Mouse (Mus musculus) urinary bladder, postnatal 25 days (tissue): ENCODE results near the gene Nfkbiz.
A peak's percentile ranks its signal among the peaks of the same experiment; 100 is the strongest.

Experiments
- DNase-seq: peaks from one replicate; pipeline ENCODE4 v3.0.0; 2022; ENCODE audit warnings: low spot score

Gene Nfkbiz

DNA sequence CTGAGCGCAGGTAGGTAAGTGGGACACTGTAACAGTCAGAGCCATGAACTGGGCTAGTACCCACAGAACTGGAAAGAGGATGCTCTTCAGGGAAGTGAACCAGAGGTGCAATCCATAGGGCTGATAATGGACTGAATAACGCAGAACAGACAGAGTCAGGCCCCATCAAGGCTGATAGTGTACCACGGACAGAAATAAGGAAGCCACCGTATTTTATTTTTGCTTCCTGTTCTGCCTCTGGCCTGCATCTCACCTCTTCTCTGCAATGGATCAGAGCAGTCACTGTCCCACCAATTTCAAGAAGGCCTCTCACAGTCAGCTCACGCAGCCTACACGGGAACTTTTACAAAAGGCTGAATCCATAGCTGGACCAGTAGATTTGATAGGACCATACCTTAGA, 6.7 kb downstream of the Nfkbiz start:
- no peak for DNase-seq

- DNase-seq = no peak
Observed at GRCm38 (mm10) chr16:55831451-55831850, 7.2 kb downstream of the Nfkbiz start.

- DNase-seq = no peak
Observed at GRCm38 (mm10) chr16:55823398-55824155, 15.1 kb downstream of the Nfkbiz start.

DNA sequence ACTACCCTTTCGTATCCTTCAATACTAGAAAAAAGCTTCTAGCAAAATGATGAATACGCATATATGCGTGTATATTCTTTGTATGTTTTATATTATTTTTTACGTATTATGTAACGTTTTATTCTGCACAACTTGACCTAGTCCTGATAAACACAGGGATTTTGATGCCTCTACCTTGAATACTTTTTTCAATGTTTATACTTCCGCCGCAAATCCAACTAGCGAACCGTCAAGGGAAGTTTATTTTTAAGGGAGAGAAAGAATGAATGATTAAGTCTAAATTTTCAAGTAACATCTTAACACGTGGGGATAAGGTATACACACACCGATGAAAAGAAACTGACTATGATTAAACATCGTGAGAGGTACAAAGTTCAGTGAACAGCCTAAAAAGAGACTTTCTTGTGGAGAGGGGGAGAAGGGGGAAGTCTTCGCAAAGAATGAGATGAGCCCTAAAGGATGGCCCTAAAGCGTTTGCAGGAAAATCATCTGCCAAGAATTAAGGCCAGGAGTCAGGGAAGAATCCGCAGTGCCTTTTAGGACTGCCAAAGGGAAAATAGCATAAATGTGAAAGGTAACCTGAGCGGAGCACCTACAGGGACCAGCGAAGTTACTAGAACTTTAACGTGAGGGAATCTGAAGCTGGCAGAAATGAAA, 15.8 kb downstream of the Nfkbiz start:
- no peak for DNase-seq

DNA sequence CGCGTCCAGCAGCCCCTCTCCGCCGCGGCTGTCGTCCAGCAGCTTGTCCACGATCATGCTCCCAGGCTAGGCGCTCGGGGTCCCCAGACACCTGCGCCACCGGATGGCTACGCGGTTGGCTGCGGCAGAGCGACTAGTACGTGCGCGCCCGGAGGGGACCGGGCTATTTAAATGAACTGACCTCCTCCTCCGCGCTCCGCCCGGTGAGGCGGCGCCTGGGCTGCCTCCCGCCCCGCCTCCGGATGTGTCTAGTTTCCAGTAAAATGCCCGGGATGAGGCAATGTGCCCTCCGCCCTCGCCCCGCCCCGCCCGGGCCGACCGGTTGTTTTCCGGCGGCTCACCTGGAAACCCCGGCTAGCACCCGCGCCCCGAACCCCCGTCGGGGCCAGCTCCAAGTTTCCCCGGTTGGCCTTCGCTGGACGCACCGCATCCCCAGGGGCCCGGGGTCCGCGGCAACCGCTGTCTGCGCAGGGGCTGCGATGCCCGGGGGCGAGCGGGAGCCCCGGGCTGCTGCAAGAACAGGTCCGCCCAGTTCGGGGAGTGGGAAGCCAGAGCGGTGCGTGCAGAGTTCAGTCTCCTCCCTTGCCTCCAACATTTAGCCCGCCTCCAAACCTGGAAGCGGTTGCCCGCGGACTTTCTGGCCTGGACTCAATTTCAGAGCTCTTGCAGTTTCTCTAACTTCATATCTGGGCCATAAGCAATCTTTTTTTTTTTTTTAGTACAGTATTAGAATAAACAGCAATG, 16.5 kb downstream of the Nfkbiz start:
- DNase-seq = peak; percentile 91

DNA sequence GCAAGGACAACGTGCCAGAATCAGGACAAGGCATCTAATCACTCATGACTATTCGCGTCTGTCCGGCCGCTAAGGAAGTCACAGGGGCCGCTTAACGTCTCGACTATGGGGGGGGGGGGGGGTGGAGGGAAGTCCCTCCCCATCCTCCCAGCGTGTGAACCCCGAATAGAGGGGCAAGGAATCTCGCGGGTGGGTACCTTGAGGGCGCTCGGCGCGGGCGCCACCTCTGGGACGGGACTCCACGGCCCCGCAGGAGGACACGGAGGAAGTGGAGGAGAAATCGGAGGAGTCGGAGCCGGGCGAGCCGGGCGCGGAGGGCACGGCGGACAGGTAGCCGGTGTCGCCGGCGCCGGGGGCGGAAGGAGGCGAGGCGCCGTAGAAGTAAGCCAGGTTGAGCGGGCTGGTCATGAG, 17.1 kb downstream of the Nfkbiz start:
- no peak for DNase-seq

- DNase-seq = no peak
Observed at GRCm38 (mm10) chr16:55820916-55821570, 17.7 kb downstream of the Nfkbiz start.

- no peak for DNase-seq
Observed at GRCm38 (mm10) chr16:55820161-55820915, 18.4 kb downstream of the Nfkbiz start.

- peak; percentile 44 for DNase-seq
Observed at GRCm38 (mm10) chr16:55819186-55819861, 19.4 kb downstream of the Nfkbiz start.

GRCm38 (mm10) chr16:55817717-55818515, 20.8 kb downstream of the Nfkbiz start:
- DNase-seq = no peak

DNA sequence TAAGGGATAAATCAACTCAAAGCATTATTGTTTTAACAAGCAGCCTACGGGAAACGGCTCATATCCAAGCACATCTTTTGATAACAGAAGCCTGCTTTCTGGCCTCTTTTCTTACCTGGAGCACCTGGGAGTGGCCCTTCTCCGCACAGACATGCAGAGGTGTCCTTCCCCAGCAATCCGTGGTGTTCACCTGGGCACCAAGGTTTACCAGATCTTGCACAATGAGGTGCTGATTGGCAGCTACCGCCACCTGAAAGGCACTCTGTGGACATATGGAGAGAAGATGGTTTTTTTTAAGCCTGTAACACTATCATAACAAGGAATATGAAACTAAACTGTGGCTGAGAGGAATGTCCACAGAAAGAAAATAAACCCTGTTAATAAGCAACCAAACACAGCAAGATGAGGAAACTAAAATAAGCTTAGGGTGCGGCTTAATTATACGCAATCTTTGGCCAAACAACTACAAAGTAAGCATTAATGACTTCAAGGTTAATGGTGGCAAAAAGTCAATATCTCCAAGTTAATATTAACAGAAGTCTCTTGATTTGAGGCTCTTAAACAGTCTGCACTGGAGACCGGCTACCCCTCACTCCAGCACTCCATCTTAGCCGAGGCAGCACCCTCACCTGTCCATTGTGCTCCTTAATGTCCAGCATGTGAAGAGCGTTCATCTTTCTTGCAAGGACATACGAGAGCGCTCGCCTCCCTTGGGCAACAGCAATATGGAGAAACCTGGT, 22.3 kb downstream of the Nfkbiz start:
- no peak for DNase-seq

DNA sequence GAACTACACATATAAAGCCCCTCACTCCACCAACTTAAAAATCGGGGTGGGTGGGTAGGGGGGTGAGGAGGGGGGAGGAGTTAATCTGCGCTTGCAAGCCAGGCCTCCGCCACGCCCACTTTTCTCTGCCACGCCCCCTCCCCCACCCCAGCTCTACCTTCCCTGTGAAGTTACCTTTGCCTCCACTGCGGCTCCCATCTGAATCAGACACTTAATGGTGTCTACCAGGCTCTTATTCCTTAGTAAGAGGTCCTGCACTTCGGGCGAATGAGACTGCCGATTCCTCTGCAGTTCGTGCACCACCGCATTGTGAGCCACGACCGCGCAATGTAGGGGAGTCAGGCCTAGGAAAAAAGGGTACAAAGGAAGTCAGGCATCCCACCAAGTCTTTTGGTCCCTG, 23.2 kb downstream of the Nfkbiz start:
- no peak for DNase-seq

GRCm38 (mm10) chr16:55814686-55815085, 24.0 kb downstream of the Nfkbiz start:
- DNase-seq = no peak

DNA sequence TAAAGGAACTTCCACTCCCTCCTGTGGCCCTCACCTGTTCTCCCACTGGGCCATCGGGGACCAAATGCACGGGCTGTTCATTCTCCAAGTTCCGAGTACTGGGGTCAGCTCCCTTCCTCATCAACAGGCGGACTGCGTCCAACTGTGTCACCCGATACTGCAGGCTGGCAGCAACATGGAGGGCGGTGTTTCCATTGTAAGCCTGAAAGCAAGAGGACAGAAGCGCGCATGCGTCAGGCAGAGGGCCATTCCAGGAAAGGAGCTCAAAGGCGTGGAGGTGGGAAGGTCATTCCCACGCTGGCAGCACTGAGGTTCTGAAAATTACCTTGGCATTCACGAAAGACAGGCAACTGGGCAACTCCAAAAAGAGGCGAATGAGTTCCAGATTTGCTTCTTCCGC, 24.8 kb downstream of the Nfkbiz start:
- no peak for DNase-seq

GRCm38 (mm10) chr16:55811792-55812191, 26.9 kb downstream of the Nfkbiz start:
- no peak for DNase-seq

DNA sequence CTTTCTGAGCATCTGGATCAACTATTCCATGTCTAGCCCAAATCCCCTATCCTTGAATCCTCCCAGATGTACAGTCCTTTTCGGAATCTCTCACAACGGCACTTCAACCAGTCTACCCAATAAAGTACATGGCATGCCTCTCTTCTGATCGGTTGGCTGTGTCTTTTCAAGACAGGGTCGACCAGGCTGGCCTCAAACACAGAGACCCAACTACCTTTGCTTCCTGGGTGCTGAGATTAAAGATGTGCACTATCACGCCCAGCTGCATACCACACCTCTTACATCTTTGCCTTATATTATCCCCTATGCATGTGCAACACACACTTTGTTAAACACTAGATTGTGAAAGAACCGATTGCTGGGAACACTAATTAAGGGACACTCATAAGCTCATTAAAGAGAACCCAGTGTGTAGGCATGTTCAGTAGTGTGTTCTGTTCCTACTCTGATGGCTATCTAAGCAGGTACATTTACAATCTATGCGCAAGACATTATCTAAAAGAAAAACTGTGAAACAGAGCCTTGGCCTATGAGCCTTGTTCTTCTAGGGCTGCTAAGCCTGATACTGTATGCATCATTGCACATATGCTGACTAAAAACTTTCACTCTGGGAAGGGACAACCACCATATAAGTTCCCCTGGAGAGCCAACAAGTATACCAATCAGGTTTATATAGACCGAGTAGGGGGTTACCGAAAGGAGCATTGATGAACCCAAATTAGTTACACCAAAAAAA, 28.8 kb downstream of the Nfkbiz start:
- no peak for DNase-seq

DNA sequence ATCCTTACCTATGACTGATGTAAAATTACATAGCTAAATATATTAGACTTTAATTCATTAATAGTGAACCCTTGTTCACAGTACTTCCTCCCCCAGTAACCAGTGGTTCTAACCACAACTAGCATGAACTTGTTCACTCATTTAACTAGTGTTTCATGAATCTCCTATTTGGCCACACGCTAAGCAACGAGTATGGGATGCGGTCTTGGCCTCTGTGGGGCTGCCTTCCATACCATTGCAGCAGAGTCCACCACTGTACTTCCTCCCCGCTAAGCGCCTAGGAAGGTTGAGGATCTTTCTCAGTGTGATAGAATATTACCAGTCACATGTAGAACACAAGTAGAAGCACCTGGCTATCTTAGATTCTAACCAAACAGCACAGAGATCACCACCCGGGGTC, 29.4 kb downstream of the Nfkbiz start:
- no peak for DNase-seq

- DNase-seq = no peak
Observed at GRCm38 (mm10) chr16:55807505-55807932, 31.2 kb downstream of the Nfkbiz start.

DNA sequence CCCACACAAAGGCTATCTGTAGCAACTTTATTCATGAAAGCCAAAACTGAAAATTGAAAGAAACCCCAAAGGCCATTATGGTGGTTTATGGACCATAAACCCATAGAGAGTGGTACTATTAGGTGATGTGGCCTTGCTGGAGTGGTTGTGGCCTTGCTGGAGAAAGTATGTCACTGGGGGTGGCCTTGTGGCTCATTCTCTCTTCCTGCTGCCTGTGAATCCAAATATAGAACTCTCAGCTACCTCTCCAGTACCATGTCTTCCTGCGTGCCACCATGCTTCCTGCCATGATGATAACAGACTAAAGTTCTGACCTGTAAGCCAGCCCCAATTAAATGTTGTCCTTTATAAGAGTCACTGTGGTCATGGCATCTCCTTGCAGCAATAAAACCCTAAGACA, 33.9 kb downstream of the Nfkbiz start:
- DNase-seq = no peak
